Mouse (Mus musculus) embryonic fibroblast, embryonic 13.5 days (primary cell): ENCODE measurements around the gene Tmem202. TPM values are rescaled to one million over a fixed set of nuclear protein-coding genes. Genes with fewer than 3 reads are reported as not detected.
A peak's percentile ranks its signal among the peaks of the same experiment; 100 is the strongest.

Experiments used
- H3K27ac ChIP-seq: 2 replicates; pipeline ENCODE4 v1.5.1; 2012; ENCODE audit warnings: low read length, control low read depth, inconsistent platforms; ENCODE audit not compliant: insufficient read depth
- H3K4me1 ChIP-seq: 2 replicates; pipeline ENCODE4 v1.6.1; 2011; ENCODE audit warnings: low read length; ENCODE audit not compliant: control insufficient read depth, insufficient read depth
- H3K4me3 ChIP-seq: 2 replicates; pipeline ENCODE4 v1.5.1; 2011; ENCODE audit warnings: mild to moderate bottlenecking, control low read depth, low read length; ENCODE audit not compliant: insufficient read depth
- CTCF ChIP-seq: IDR thresholded peaks from 2 replicates; pipeline ENCODE4 v1.5.1; 2011; ENCODE audit warnings: mild to moderate bottlenecking, control low read depth, low read length, moderate library complexity, borderline replicate concordance; ENCODE audit not compliant: insufficient read depth
- POLR2A ChIP-seq: IDR thresholded peaks from 2 replicates; pipeline ENCODE4 v1.6.1; 2011; ENCODE audit warnings: low read depth, mild to moderate bottlenecking, control low read depth, low read length, moderate library complexity
- polyA plus RNA-seq: library from polyadenylated mRNA; stranded (reverse); fragments of >200 nt; gene quantifications from 2 replicates; pipeline ENCODE4 v1.2.4, GENCODE M21; 2011; ENCODE audit warnings: low read depth; ENCODE audit not compliant: missing spikeins, insufficient read length

Tmem202 gene
- polyA plus RNA-seq, 1 experiment = 2.4 TPM

DNA sequence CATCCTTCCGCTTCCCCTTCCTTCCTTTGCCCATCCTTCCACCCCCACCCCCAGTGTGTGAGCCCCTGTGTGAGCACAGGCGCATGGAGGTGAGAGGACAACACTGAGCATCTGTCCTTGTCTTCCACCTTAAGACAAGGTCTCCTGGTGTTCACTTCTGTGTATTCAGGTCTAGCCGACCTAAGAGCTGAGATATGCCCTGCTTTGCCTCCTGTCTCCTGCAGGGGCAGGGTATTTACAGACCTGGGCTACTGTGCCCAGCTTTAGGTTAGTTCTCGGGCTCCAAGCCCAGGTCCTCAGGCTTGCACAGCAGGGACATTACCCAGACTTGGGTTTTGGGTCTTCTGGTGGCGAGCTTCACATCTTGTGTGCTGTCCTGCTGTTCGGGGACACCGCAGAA, 22.5 kb downstream of the Tmem202 start:
- no peak for TF ChIP-seq CTCF
- TF ChIP-seq POLR2A = no peak
- no peak overlapping the region for H3K4me3 ChIP-seq
- no peaks in the 10 kb centered on the region; the same call in 1 of the 2 replicates for H3K4me1 ChIP-seq
- no peak overlapping the region for H3K27ac ChIP-seq

DNA sequence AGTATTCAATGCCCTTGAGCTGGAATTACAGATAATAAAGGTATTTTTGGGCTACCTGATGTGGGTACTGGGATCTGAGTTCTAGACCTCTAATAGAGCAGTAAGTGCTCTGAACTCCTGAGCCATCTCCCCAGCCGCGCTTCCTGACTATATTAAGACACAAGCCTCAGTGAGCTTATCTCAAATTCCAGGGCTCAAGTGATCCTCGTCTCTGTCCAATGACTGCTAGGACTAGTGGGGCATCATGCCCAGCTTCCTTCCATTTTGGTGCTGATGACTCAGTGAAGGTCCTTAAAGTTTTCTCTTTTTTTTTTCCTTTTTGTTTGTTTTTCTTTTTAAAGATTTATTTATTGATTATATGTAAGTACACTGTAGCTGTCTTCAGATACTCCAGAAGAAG, 24.6 kb downstream of the Tmem202 start:
- TF ChIP-seq POLR2A (no peak), CTCF (no peak)
- Histone ChIP-seq H3K4me1 (no peaks in the 10 kb centered on the region; the same call in 1 of the 2 replicates), H3K27ac (no peak overlapping the region), H3K4me3 (no peak overlapping the region)

DNA sequence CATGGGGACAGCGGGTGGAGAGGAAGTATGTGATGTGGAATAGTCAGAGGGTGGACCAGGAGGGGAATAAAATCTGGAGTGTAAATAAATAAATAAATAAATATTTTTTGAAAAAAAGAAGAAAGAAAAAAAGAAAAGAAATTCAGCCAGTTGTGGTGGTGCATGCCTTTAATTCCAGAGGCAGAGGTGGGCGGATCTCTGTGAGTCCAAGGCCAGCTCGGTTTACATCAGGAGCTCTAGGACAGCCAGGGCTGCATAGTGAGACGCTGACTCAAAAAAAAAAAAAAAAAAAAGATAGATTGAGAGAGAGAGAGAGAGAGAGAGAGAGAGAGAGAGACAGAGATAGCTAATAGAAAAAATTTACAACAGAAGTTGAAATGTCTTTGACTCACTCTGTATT, 27.3 kb downstream of the Tmem202 start:
- Histone ChIP-seq H3K4me1 (no peaks in the 10 kb centered on the region; the same call in 1 of the 2 replicates), H3K27ac (peak overlapping the region; percentile 78), H3K4me3 (no peak overlapping the region)
- TF ChIP-seq POLR2A = no peak
- TF ChIP-seq CTCF = no peak

DNA sequence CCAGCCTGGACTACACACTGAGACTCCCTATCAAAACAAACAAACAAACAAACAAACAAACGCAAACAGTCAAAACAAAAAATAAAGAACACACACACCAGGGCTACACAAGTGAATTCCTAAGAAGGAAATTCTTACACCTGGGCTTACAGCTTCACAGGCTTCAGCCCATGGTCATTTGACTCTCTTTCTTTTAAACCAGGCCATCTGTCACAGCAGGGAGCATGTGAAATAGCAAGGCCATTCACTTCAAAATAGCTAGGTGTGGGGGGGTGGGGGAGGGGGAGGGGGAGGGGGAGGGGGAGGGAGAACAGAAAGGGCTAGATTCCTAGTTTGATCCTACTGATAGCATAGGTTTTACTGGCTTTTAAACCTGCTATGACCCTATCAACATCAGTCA, 31.5 kb downstream of the Tmem202 start:
- Histone ChIP-seq H3K4me1 (no peaks in the 10 kb centered on the region; the same call in 1 of the 2 replicates), H3K4me3 (no peak overlapping the region), H3K27ac (no peak overlapping the region)
- TF ChIP-seq CTCF (no peak), POLR2A (no peak)

DNA sequence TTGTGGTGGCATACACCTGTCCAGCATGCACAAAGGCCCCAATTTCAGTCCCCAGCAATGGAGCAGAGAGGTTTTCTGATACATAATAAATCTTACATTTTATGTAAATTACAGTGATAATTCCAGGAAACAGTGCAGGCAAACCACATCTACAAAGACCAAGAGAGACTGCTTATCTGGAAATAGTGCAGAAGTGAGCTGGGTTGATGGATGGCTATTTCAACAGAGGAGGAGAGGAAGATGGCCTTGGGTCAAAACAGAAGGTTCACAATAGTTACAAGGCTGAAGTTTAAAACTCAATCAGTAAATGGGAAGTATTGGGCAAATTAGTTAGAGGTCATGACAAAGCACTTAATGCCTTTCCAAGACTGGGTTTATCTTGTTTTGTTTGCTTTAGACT, 52.3 kb downstream of the Tmem202 start:
- TF ChIP-seq POLR2A = no peak
- no peak for TF ChIP-seq CTCF
- Histone ChIP-seq H3K4me1 (no peaks in the 10 kb centered on the region; the same call in 1 of the 2 replicates), H3K27ac (peak overlapping the region; percentile 87), H3K4me3 (peak overlapping the region; percentile 70)

DNA sequence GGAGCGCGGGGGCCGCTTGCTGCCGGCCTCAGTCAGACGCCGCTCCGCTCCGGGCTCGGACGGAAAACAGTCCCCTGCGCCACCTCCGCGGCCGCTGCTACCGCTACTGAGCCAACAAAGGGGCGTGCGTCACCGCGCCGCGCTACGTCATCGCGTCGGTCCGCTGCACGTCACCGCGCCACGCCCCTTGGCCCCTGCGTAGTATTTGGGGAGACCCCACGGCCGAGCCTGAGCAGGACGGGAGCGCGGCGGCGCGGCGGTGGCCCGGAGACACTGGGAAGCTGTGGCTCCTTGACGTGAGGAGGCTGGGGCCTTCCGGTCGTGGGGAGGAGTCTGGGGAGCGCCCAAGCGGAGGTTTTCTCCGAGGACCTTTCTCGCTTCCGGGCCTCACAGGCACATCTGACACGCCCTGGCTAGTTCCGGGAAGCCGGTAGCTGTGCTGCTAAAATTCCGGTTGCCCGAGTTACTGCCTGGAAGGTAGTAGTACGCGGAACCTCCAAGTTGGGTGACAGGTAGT, 53.0 kb downstream of the Tmem202 start, which contains the start of gene Arih1:
Gene Arih1 (minus strand): TSS at position 70 of the 517 bp plus-strand sequence.
- Histone ChIP-seq H3K4me3 (peak within 1 kb of the TSS; percentile 100), H3K4me1 (no peaks in the 10 kb centered on the region; the same call in 1 of the 2 replicates), H3K27ac (peak within 1 kb of the TSS; percentile 87)
- TF ChIP-seq POLR2A (peak; percentile 94), CTCF (no peak)

DNA sequence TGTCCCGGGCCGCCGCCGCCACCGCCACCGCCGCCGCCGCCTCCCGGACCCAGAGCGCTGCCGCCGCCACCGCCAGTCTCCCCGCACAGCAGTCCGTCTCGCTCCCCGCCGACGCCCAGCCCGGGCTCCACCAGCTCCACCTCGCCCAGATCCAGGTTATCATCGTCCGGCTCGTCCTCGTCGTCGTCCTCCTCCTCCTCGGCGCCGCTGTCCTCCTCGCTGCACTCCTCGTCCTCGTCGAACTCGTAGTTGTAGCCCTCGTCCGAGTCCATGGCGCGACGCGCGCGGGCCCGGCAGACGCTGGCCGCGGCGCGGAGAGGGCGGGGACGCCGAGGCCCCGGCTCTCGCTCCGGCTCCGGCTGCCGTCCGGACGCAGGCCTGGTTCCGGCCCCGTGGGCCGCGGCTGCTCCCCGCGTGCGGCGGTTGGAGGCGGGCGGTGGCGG, 53.5 kb downstream of the Tmem202 start:
- Histone ChIP-seq H3K4me1 (no peaks in the 10 kb centered on the region; the same call in 1 of the 2 replicates), H3K27ac (peak overlapping the region; percentile 74), H3K4me3 (peak overlapping the region; percentile 100)
- TF ChIP-seq POLR2A (no peak; the same call in 1 of the 2 replicates), CTCF (no peak)

DNA sequence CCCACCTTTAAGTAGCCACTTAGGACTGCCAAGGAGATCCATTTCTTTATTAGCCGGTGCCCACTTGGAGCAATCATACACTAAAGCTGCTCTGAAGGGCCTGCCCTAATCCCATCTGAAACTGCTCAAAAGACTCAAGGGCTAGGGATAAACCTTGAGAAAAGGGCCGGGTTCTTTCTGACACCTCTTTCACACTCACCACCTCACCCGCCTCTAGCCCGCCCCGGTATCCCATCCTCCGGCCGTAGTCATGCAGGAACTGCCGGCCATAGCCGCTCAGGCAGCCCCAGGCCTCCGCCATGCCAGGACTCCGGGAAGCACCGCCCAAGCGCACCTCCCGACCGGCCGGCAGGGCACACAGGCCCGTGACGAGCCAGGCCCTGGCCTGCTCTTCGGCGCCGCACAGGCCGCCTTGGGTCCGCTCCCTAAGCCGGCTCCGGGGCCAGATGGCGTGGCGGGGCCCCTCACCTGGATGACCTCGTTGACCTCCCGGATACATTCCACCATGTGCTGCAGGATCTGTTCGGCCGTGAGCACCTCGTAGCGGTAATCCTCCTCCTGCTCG, 54.1 kb downstream of the Tmem202 start:
- no peak for TF ChIP-seq POLR2A
- no peak for TF ChIP-seq CTCF
- Histone ChIP-seq H3K4me1 (no peaks in the 10 kb centered on the region; the same call in 1 of the 2 replicates), H3K4me3 (peak overlapping the region; percentile 100), H3K27ac (peak overlapping the region; percentile 74)

DNA sequence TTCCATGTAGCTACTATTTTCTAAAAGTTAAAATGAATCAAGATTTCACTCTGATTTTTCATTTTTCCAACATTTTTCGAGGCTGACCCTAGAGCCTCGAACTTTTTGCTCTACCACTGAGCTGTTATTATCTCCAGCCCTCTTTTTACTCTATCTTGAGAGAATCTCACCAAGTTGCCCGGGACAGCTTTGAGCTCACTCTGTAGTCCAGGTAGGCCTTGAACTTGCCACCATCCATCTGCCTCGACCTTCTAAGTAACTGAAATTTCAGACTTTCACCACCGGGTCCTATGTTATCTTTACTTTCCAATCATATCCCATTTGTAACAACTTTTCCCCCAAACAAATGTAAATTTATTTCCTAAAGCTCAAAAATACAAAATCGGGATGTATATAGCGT, 54.9 kb downstream of the Tmem202 start:
- peak overlapping the region; percentile 100 for H3K4me3 ChIP-seq

DNA sequence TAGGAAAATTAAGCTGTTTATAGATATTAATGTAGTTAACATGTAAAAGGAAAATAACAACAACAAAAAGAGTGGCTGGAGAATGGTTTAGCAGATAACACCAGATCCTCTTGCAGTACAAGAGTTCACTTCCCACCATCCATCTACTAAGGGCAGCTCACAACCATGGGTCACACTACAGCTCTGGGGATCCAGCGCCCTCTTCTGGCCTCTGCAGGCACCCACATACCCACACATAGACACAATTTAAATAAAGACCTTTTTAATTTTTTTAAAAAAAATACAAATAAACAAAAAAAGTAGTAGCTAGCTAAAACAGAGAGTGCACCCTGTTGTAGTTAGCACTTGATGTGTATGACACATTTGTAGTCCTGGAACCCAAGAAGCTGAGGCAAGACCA, 57.2 kb downstream of the Tmem202 start:
- no peak overlapping the region for H3K27ac ChIP-seq
- H3K4me3 ChIP-seq = 0 out of 2 replicates have a peak overlapping the region, but pooled peaks have one; percentile 15
- no peak for TF ChIP-seq POLR2A
- peak; percentile 22; the same call in 1 of the 2 replicates for TF ChIP-seq CTCF
- H3K4me1 ChIP-seq = peaks cover 4% of the 10 kb centered on the region; the same call in 1 of the 2 replicates

More for the DNA sequence above, 54.9 kb downstream of the Tmem202 start:
- no peak for TF ChIP-seq POLR2A
- no peak for TF ChIP-seq CTCF
- Histone ChIP-seq H3K4me1 (no peaks in the 10 kb centered on the region; the same call in 1 of the 2 replicates), H3K27ac (peak overlapping the region; percentile 74; the same call in 1 of the 2 replicates)
